Mouse (Mus musculus) myocyte (in vitro differentiated cells): Measurements from ENCODE around the gene Sult6b2. TPM values are rescaled to one million over a fixed set of nuclear protein-coding genes. Genes with fewer than 3 reads are reported as not detected.

Experiments
- H3K27me3 ChIP-seq: one replicate; pipeline ENCODE4 v1.6.1; 2011; ENCODE audit not compliant: control insufficient read depth, insufficient read depth, insufficient read length
- H3K36me3 ChIP-seq: one replicate; pipeline ENCODE4 v1.6.1; 2011; ENCODE audit not compliant: control insufficient read depth, insufficient read depth
- H3K4me2 ChIP-seq: one replicate; pipeline ENCODE4 v1.6.1; 2011; ENCODE audit warnings: low read depth, control low read depth
- H3K4me3 ChIP-seq: one replicate; pipeline ENCODE4 v1.5.1; 2011; ENCODE audit warnings: mild to moderate bottlenecking, control low read depth, moderate library complexity
- H3K79me2 ChIP-seq: one replicate; pipeline ENCODE4 v1.6.1; 2011; ENCODE audit not compliant: control insufficient read depth, insufficient read depth
- H3ac ChIP-seq: one replicate; pipeline ENCODE4 v1.6.1; 2011; ENCODE audit not compliant: control insufficient read depth, insufficient read length
- CEBPB ChIP-seq: IDR thresholded peaks from 2 replicates; pipeline ENCODE4 v1.6.1; 2011; ENCODE audit warnings: mild to moderate bottlenecking, moderate library complexity; ENCODE audit not compliant: poor library complexity, insufficient read depth, severe bottlenecking
- E2F4 ChIP-seq: IDR thresholded peaks from one replicate; pipeline ENCODE4 v1.6.1; 2011; ENCODE audit warnings: mild to moderate bottlenecking, control low read depth, moderate library complexity; ENCODE audit not compliant: insufficient read depth
- MAX ChIP-seq: IDR thresholded peaks from one replicate; pipeline ENCODE4 v1.6.1; 2011; ENCODE audit warnings: low read depth, mild to moderate bottlenecking, control low read depth
- MYOD1 ChIP-seq, 3 experiments: IDR thresholded peaks; one replicate each; pipeline ENCODE4 v1.6.1; 2011; ENCODE audit warnings: control low read depth in 2 of 3, low read depth in 2 of 3, mild to moderate bottlenecking in 2 of 3, moderate library complexity in 1 of 3; ENCODE audit not compliant: insufficient read length in 2 of 3, control insufficient read depth in 1 of 3
- MYOG ChIP-seq, 3 experiments: IDR thresholded peaks; one replicate each; pipeline ENCODE4 v1.6.1; 2011; ENCODE audit warnings: control low read depth in 2 of 3, low read depth in 2 of 3, mild to moderate bottlenecking in 2 of 3; ENCODE audit not compliant: insufficient read length in 2 of 3, control insufficient read depth in 1 of 3, insufficient read depth in 1 of 3
- POLR2A ChIP-seq: IDR thresholded peaks from one replicate; pipeline ENCODE4 v1.6.1; 2011; ENCODE audit warnings: low read depth, mild to moderate bottlenecking, control low read depth, moderate library complexity; ENCODE audit not compliant: insufficient read length
- POLR2AphosphoS2 ChIP-seq: IDR thresholded peaks from one replicate; pipeline ENCODE4 v1.6.1; 2011; ENCODE audit warnings: low read depth, control low read depth; ENCODE audit not compliant: insufficient read length
- REST ChIP-seq: IDR thresholded peaks from one replicate; pipeline ENCODE4 v1.6.1; 2011; ENCODE audit warnings: mild to moderate bottlenecking, control low read depth, moderate library complexity; ENCODE audit not compliant: insufficient read depth, insufficient read length
- SRF ChIP-seq: IDR thresholded peaks from one replicate; pipeline ENCODE4 v1.6.1; 2011; ENCODE audit warnings: low read depth; ENCODE audit not compliant: control insufficient read depth, insufficient read length
- TCF12 ChIP-seq: IDR thresholded peaks from one replicate; pipeline ENCODE4 v1.6.1; 2011; ENCODE audit warnings: mild to moderate bottlenecking, control low read depth; ENCODE audit not compliant: poor library complexity, insufficient read depth, severe bottlenecking
- TCF3 ChIP-seq: IDR thresholded peaks from one replicate; pipeline ENCODE4 v1.6.1; 2011; ENCODE audit warnings: low read depth, control low read depth; ENCODE audit not compliant: insufficient read length
- USF1 ChIP-seq: IDR thresholded peaks from one replicate; pipeline ENCODE4 v1.6.1; 2011; ENCODE audit warnings: low read depth, mild to moderate bottlenecking, control low read depth, moderate library complexity
- polyA plus RNA-seq: library from polyadenylated mRNA; unstranded; fragments of >200 nt; fragmentation: generic; extraction: Trizol; gene quantifications from one replicate; pipeline ENCODE4 v1.2.1, GENCODE M21; 2012; ENCODE audit warnings: missing spikeins

The Sult6b2 gene
- polyA plus RNA-seq, 1 experiment, result not detected

- Histone ChIP-seq H3K79me2 (no peaks in the 10 kb centered on the region), H3ac (no peak overlapping the region), H3K4me3 (no peak overlapping the region), H3K27me3 (no peaks in the 10 kb centered on the region), H3K36me3 (no peaks in the 10 kb centered on the region), H3K4me2 (peak overlapping the region; percentile 88)
- TF ChIP-seq MYOG (IDR thresholded peaks at IDR 0.05; ENCODE audit: control insufficient read depth in 1 of 3, insufficient read depth in 1 of 3, insufficient read length in 2 of 3, low read depth in 2 of 3) (no peak), TCF3 (no peak), USF1 (no peak), MYOD1 (IDR thresholded peaks at IDR 0.05; ENCODE audit: control insufficient read depth in 1 of 3, insufficient read length in 2 of 3, low read depth in 2 of 3) (no peak), CEBPB (no peak), POLR2A (no peak), TCF12 (no peak), REST (no peak), SRF (no peak), POLR2AphosphoS2 (no peak), E2F4 (no peak)
Observed at GRCm38 (mm10) chr6:142814495-142814921, 10.2 kb upstream of the Sult6b2 start.

GRCm38 (mm10) chr6:142814011-142814410 is 9.7 kb upstream of the Sult6b2 start:
- TF ChIP-seq TCF12 (no peak), MYOG (IDR thresholded peaks at IDR 0.05; ENCODE audit: control insufficient read depth in 1 of 3, insufficient read depth in 1 of 3, insufficient read length in 2 of 3, low read depth in 2 of 3) (no peak), POLR2A (no peak), MAX (no peak), POLR2AphosphoS2 (no peak), CEBPB (no peak), MYOD1 (IDR thresholded peaks at IDR 0.05; ENCODE audit: control insufficient read depth in 1 of 3, insufficient read length in 2 of 3, low read depth in 2 of 3) (no peak), USF1 (no peak), SRF (no peak), TCF3 (no peak), E2F4 (no peak)
- Histone ChIP-seq H3K4me2 (peak overlapping the region; percentile 88), H3K27me3 (no peaks in the 10 kb centered on the region), H3K79me2 (no peaks in the 10 kb centered on the region), H3K4me3 (no peak overlapping the region), H3K36me3 (no peaks in the 10 kb centered on the region), H3ac (no peak overlapping the region)

- Histone ChIP-seq H3K36me3 (no peaks in the 10 kb centered on the region), H3ac (no peak overlapping the region), H3K4me2 (no peak overlapping the region), H3K27me3 (no peaks in the 10 kb centered on the region), H3K4me3 (no peak overlapping the region), H3K79me2 (no peaks in the 10 kb centered on the region)
- TF ChIP-seq MYOD1 (IDR thresholded peaks at IDR 0.05; ENCODE audit: control insufficient read depth in 1 of 3, insufficient read length in 2 of 3, low read depth in 2 of 3) (no peak), TCF3 (no peak), CEBPB (no peak), REST (no peak), SRF (no peak), USF1 (no peak), POLR2A (no peak), TCF12 (no peak), MYOG (IDR thresholded peaks at IDR 0.05; ENCODE audit: control insufficient read depth in 1 of 3, insufficient read depth in 1 of 3, insufficient read length in 2 of 3, low read depth in 2 of 3) (no peak), MAX (no peak), E2F4 (no peak), POLR2AphosphoS2 (no peak)
Observed at GRCm38 (mm10) chr6:142812969-142813368, 8.7 kb upstream of the Sult6b2 start.

GRCm38 (mm10) chr6:142810239-142810638 is 5.9 kb upstream of the Sult6b2 start:
- Histone ChIP-seq H3K4me3 (no peak overlapping the region), H3K27me3 (no peaks in the 10 kb centered on the region), H3K4me2 (peak overlapping the region; percentile 24), H3K79me2 (no peaks in the 10 kb centered on the region), H3K36me3 (no peaks in the 10 kb centered on the region), H3ac (no peak overlapping the region)
- TF ChIP-seq POLR2AphosphoS2, result no peak
- TF ChIP-seq TCF3, result no peak
- no peak for TF ChIP-seq E2F4
- TF ChIP-seq MYOD1 (IDR thresholded peaks at IDR 0.05; ENCODE audit: control insufficient read depth in 1 of 3, insufficient read length in 2 of 3, low read depth in 2 of 3), result no peak
- TF ChIP-seq MYOG (IDR thresholded peaks at IDR 0.05; ENCODE audit: control insufficient read depth in 1 of 3, insufficient read depth in 1 of 3, insufficient read length in 2 of 3, low read depth in 2 of 3), result no peak
- TF ChIP-seq POLR2A, result no peak
- TF ChIP-seq USF1, result no peak
- no peak for TF ChIP-seq REST
- TF ChIP-seq SRF, result no peak
- no peak for TF ChIP-seq MAX
- TF ChIP-seq TCF12, result no peak
- no peak for TF ChIP-seq CEBPB

- no peak overlapping the region for H3K4me3 ChIP-seq
- no peaks in the 10 kb centered on the region for H3K36me3 ChIP-seq
- H3K79me2 ChIP-seq, result no peaks in the 10 kb centered on the region
- H3ac ChIP-seq, result no peak overlapping the region
- TF ChIP-seq SRF (no peak), TCF12 (no peak), TCF3 (no peak), MYOD1 (IDR thresholded peaks at IDR 0.05; ENCODE audit: control insufficient read depth in 1 of 3, insufficient read length in 2 of 3, low read depth in 2 of 3) (no peak), E2F4 (no peak), REST (no peak), USF1 (no peak), POLR2A (no peak), MAX (no peak)
- no peaks in the 10 kb centered on the region for H3K27me3 ChIP-seq
- H3K4me2 ChIP-seq, result peak overlapping the region; percentile 24
Observed at GRCm38 (mm10) chr6:142809373-142810098, 5.2 kb upstream of the Sult6b2 start.
